Mouse (Mus musculus) kidney, adult 2 months (tissue): ENCODE results near the gene Cyp4f16.

Experiments used
- CTCF ChIP-seq: fragments of 200-500 bp; conservative IDR thresholded peaks from 2 replicates; pipeline ENCODE4 v1.5.1; 2011; ENCODE audit warnings: low read depth, mild to moderate bottlenecking, control low read depth, low read length, moderate library complexity, mixed read lengths; ENCODE audit not compliant: insufficient read depth, insufficient read length
- POLR2A ChIP-seq: fragments of 200-500 bp; IDR thresholded peaks from one replicate; pipeline ENCODE4 v1.6.1; 2011; ENCODE audit warnings: low read depth, low read length, control low read depth

GRCm38 (mm10) chr17:32528408-32529337 lies 7.7 kb upstream of the Cyp4f16 start:
- no peak for TF ChIP-seq POLR2A
- TF ChIP-seq CTCF, result peak; percentile 81
